Mouse (Mus musculus): Measurements from ENCODE around the gene Tm7sf3. TPM values are rescaled to one million over a fixed set of nuclear protein-coding genes. Genes with fewer than 3 reads are reported as not detected.
A peak's percentile ranks its signal among the peaks of the same experiment; 100 is the strongest.

Gene Tm7sf3
- 10 to 100 TPM; 42.1 to 43.4 TPM for total RNA-seq (2021)
- long read RNA-seq, experiment 1, transcript Tm7sf3-201 (12 exons, 3,241 nt), result major isoform, 65 of 79 reads
- long read RNA-seq, experiment 1, partial matches to known transcripts, result 7 of 79 reads
- long read RNA-seq, experiment 1, other reads (novel, unspliced or antisense), result 7 of 79 reads
- long read RNA-seq, experiment 2, transcript Tm7sf3-201 (12 exons, 3,241 nt), result major isoform, 76 of 99 reads
- long read RNA-seq, experiment 2, partial matches to known transcripts, result 8 of 99 reads
- long read RNA-seq, experiment 2, other reads (novel, unspliced or antisense), result 15 of 99 reads

- DNase-seq (ENCODE audit: low spot score in 2 of 2), result peak; percentile 94 to 99
These were observed at the start of gene Tm7sf3, which contains the start of gene Med21 for GRCm38 (mm10) chr6:146642276-146643183. TSS of gene Tm7sf3 (minus strand) at chr6:146642824. TSS of gene Med21 (plus strand) at chr6:146642547.

GRCm38 (mm10) chr6:146688861-146689260, 46.2 kb upstream of the Tm7sf3 start:
- no peak for DNase-seq (ENCODE audit: low spot score in 2 of 2)

DNA sequence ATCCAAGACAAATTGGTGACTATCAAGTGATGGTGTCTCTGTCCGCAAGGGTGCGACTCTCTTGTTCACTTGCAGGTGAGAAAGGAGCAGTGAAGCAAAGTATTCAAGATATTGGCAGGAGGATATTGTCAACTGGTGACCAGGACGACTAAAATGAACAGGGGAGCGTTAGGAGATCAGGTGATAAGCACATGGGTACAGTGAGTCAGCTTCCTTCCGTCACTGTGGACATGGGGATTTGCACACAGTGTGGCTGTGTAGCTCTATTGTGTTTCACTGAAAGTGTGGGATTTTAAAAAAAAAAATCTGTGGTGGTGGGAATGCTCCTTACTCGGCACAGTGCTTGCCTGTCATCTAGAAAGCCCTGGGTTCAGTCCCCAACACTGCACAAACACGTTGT, 45.4 kb upstream of the Tm7sf3 start:
- no peak for DNase-seq (ENCODE audit: low spot score in 2 of 2)

- DNase-seq (ENCODE audit: low spot score in 2 of 2), result no peak
These were observed 44.0 kb upstream of the Tm7sf3 start for GRCm38 (mm10) chr6:146686463-146687196.

- DNase-seq (ENCODE audit: low spot score in 2 of 2), result peak in 1 of 2 experiments; percentile 4
These were observed 43.2 kb upstream of the Tm7sf3 start for GRCm38 (mm10) chr6:146685781-146686308.

GRCm38 (mm10) chr6:146683881-146684280, 41.3 kb upstream of the Tm7sf3 start:
- DNase-seq (ENCODE audit: low spot score in 2 of 2), result no peak

DNA sequence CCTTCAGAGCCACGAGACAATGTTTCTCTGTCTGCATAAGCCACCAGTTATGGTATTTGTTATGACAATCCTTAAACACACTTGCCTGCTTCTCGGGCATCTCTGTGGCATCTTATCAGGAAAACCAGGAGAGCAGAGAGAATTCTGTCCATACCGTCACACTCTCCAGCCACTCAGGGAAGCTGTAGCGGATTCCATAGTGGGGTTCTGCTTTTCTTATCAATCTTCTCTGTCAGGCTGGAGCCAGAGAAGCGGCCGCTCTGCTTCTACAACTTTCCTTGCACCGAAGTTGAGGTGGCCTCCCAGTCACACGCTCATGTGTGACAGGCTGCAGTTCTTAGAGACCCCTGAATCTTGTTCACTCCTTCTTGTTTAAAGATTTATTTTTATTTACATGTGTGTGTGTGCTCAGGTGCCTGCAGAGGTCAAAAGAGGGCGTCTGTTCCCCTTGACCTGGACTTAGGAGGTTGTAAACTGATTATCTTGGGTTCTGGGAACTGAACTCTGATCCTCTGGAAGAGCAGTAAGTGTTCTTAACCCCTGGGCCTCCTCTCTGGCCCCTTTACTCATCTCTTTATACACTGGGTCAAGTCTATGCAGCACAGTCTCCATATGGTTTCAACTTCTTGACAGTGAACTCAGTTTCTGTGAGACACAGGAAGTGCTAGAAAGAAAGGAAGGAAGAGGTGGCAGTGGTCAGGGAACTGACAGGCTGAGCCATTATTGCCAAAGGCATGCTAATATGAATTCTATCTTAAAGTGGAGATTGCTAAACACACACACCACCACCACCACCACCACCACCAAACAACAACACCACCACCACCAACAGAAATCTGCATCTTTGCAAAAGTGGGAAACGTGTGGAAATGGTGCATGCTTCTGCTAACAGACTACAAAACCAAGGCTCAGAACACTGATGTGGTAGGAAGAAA, 35.8 kb upstream of the Tm7sf3 start:
- DNase-seq (ENCODE audit: low spot score in 2 of 2), result no peak

DNA sequence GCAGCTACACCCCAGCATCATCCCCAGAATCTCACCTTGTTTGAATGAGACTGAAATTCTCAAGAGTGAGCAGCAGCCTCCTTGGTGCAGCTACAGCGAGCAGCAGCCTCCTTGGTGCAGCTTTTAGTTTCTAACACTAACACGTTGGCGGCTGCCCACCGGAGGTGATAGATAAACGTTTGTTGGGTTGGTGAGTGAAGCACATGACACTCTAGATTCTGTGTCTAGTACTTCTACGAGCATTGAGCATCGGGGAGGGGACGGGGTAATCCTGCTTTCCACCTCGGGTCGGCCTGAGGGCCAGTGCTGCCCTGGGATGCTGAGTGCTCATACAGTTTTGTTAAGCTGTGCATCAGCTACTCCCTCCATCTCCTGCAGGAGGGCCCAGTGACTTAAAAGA, 34.3 kb upstream of the Tm7sf3 start:
- DNase-seq (ENCODE audit: low spot score in 2 of 2), result no peak

- no peak for DNase-seq (ENCODE audit: low spot score in 2 of 2)
These were observed 32.4 kb upstream of the Tm7sf3 start for GRCm38 (mm10) chr6:146674881-146675536.

GRCm38 (mm10) chr6:146674420-146674819, 31.8 kb upstream of the Tm7sf3 start:
- DNase-seq (ENCODE audit: low spot score in 2 of 2), result no peak

- no peak for DNase-seq (ENCODE audit: low spot score in 2 of 2)
These were observed 31.1 kb upstream of the Tm7sf3 start for GRCm38 (mm10) chr6:146673696-146674095.

- DNase-seq (ENCODE audit: low spot score in 2 of 2), result no peak
These were observed 29.5 kb upstream of the Tm7sf3 start for GRCm38 (mm10) chr6:146672106-146672505.

DNA sequence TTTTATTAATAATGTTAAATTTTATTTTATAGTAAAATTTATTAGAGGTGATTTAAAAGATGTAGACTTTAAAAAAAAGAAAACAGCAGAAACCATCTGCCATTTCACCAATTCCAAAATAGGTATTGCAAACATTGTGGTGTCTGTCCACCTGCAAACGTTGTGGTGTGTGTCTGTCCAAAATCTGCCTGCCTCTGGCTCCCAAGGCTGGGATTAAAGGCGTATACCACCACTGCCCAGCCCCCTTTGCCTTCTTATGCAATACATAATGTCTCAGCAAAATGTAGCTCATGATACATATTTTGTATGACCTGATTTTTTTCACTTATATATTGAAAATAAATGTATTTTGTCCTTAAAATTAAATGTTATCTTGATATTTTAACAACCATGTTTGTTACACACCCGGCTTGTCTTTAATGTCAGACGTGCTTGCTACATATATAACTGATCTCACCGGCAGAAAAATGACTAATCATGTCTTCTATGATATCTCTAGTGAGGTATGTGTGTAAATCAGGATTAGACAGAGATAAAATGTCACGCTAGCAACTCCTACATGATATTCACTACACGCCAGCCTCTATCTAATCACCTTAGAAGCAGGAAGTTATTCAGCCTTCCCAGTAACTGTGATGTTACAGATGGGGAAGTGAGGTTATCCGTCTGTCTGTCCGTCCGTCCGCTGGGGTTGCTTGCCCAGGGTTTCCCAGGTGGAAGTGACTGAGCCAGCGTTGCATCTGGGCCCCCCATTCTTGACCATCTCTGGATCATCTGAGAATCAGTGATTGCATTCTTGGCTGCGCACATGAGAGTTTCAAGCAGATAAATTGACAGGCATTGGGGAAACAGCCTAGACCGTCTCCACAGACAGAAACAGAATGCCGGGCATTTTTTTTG, 28.6 kb upstream of the Tm7sf3 start:
- no peak for DNase-seq (ENCODE audit: low spot score in 2 of 2)

DNA sequence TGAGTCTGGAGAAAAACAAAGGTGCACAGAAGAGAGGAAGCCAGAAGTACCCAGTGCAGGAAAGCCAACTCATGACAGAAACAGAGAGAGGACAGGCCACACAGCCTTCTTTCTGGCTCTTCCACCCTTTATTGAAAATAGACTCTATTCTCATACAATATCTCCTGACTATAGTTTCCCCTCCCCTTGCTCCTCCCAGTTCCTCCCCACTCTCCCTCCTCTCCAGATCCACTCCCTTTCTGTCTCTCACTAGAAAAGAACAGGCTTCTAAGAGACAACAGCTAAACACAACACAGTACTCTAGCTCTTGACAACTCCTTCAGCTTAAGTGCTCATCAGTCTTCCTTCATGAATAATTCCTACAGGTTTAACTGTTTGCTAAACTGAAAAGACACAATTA, 26.0 kb upstream of the Tm7sf3 start:
- no peak for DNase-seq (ENCODE audit: low spot score in 2 of 2)

GRCm38 (mm10) chr6:146666811-146667210, 24.2 kb upstream of the Tm7sf3 start:
- DNase-seq (ENCODE audit: low spot score in 2 of 2), result no peak

- DNase-seq (ENCODE audit: low spot score in 2 of 2), result no peak
These were observed 22.8 kb upstream of the Tm7sf3 start for GRCm38 (mm10) chr6:146665408-146665807.

GRCm38 (mm10) chr6:146664917-146665316, 22.3 kb upstream of the Tm7sf3 start:
- no peak for DNase-seq (ENCODE audit: low spot score in 2 of 2)

- no peak for DNase-seq (ENCODE audit: low spot score in 2 of 2)
These were observed 21.5 kb upstream of the Tm7sf3 start for GRCm38 (mm10) chr6:146664116-146664515.

GRCm38 (mm10) chr6:146662679-146663078, 20.1 kb upstream of the Tm7sf3 start:
- DNase-seq (ENCODE audit: low spot score in 2 of 2), result peak in 1 of 2 experiments; percentile 32
